Comparison of ENCODE assay signal across 8 mouse cellular contexts in the genomic region with DNA sequence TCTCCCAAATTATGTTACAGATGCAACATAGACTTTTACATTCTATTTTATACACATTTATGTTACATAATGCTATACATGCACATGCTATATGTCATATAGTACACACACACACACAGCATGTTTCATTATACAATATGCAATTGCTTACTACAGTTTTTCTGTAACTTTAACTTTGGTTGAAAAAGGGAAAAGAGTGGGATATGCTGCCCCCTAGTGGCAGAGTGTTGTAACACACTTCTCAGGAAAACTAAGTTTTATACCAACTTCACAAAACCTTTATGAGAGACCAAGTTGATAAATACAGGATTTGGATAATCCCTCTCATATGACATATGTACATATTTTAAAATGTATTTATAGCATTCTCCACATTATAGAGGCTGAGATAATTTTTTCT. TPM values are rescaled to one million over a fixed set of nuclear protein-coding genes. Genes with fewer than 3 reads are reported as not detected.
DNase-seq lines count a peak whose midpoint lies in the region; TF ChIP-seq lines count a peak whose summit lies in the region.

No protein-coding gene starts in this region.

- DNase-seq in gastrocnemius, postnatal 10 days: peak; percentile 61
- no peak for DNase-seq in gastrocnemius, adult 8-10 months (ENCODE audit: low spot score in 2 of 2)
- peak; percentile 30 for DNase-seq in thymus, adult 2 months
- DNase-seq in thymus, adult 18-20 months: no peak
- DNase-seq in cerebellum, adult 9-10 months: peak; percentile 75
- peak; percentile 45 for DNase-seq in kidney, adult 9 months
- peak; percentile 32 for DNase-seq in lung, postnatal 25 days (ENCODE audit: low spot score)
- DNase-seq in thymus, postnatal 4 days: peak; percentile 59

- no peaks in the 10 kb centered on the region for H3K27me3 ChIP-seq in thymus, adult 2 months (ENCODE audit: control insufficient read depth, insufficient read depth, low read length)

- H3K4me1 ChIP-seq in thymus, adult 2 months (replicated peaks; ENCODE audit: control insufficient read depth, insufficient read depth, low read length): no peaks in the 10 kb centered on the region

- TF ChIP-seq CTCF in thymus, adult 2 months (IDR thresholded peaks at IDR 0.05; ENCODE audit: borderline replicate concordance, control insufficient read depth, extremely low read depth, insufficient read depth, low read length, poor library complexity): no peak

- H3K36me3 ChIP-seq in thymus, adult 2 months (ENCODE audit: control insufficient read depth, insufficient read depth, low read length): no peaks in the 10 kb centered on the region

- no peak overlapping the region for H3K27ac ChIP-seq in thymus, adult 2 months (ENCODE audit: control insufficient read depth, insufficient read depth, low read length)

- TF ChIP-seq POLR2A in thymus, adult 2 months (IDR thresholded peaks at IDR 0.05; ENCODE audit: control insufficient read depth, extremely low read depth, insufficient read depth, low read length, poor library complexity): no peak

- no peak overlapping the region for H3K4me3 ChIP-seq in thymus, adult 2 months (ENCODE audit: control insufficient read depth, insufficient read depth, low read length)

RNA-seq across cellular contexts. Expression of a gene that starts 51.6 kb away (rescaled TPM):
- 10 to 100 TPM in 1 of 2 experiments, 1 to 10 TPM in 1; 6.4 to 14.0 TPM for total RNA-seq in gastrocnemius, postnatal 10 days (2021)
- total RNA-seq in gastrocnemius, adult 8-10 months (2022): 1 to 10 TPM; 4.8 to 9.8 (median 7.4) TPM
- polyA plus RNA-seq in thymus, adult 2 months (2012; rRNA removed): 8.1 and 21.2 TPM in 2 replicates

Comparison
In these comparisons a context has a peak if more than half of its experiments do, and no peak if none do; other contexts are left out.
1. DNase-seq: peak in gastrocnemius, postnatal 10 days (single experiment), thymus, adult 2 months (single experiment), cerebellum, adult 9-10 months (single experiment), kidney, adult 9 months (single experiment), lung, postnatal 25 days (single experiment) and thymus, postnatal 4 days (single experiment); none in gastrocnemius, adult 8-10 months (0 of 2) and thymus, adult 18-20 months (0 of 2).